Comparison of ENCODE assay signal across 20 mouse cellular contexts in the genomic region with DNA sequence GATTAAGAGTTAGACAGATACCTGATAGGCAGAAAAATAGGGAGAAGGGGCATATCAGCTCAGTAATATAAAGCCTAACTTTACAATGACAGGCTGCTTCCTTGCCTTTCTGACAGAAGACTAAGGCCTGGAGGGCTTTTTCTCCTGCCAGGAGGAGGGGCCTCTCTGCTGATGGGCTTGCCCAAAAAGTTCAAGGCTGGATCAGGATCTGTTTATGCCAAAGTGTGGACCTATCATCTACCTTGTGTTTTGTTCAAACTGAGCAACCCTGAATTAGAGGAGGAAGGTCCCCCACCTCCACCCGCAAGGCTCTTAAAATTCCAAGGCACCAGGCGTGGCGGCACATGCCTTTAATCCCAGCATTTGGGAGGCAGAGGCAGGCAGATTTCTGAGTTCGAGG.
"Had no signal": no experiment of that assay in that cellular context is flagged by ENCODE, and none has a peak within 500 bp of the region (broad histone marks: within the 10 kb centered on the region; RNA-seq: fewer than 3 reads in every experiment).

No protein-coding gene starts in this region.

- H3K4me2 ChIP-seq: lung, embryonic 15.5 days; midbrain, embryonic 11.5 days; midbrain, embryonic 13.5 days; midbrain, embryonic 15.5 days; neural tube, embryonic 13.5 days; neural tube, embryonic 15.5 days had no signal

- H3K4me3 ChIP-seq: lung, embryonic 15.5 days; megakaryocyte, embryonic 14.5 days; midbrain, embryonic 13.5 days; midbrain, embryonic 15.5 days; neural tube, embryonic 13.5 days; neural tube, embryonic 15.5 days had no signal

- H3K36me3 ChIP-seq: lung, embryonic 15.5 days; midbrain, embryonic 13.5 days; midbrain, embryonic 15.5 days; neural tube, embryonic 13.5 days; neural tube, embryonic 15.5 days had no signal

- H3K4me1 ChIP-seq: neural tube, embryonic 15.5 days had no signal

- ATAC-seq: lung, postnatal 0 days; midbrain, embryonic 13.5 days; midbrain, embryonic 15.5 days had no signal

- H3K27ac ChIP-seq: lung, embryonic 15.5 days; macrophage; midbrain, embryonic 13.5 days; midbrain, embryonic 15.5 days; neural tube, embryonic 13.5 days; neural tube, embryonic 15.5 days had no signal

- DNase-seq: lung, adult 2 months; lung, postnatal 14 days; lung, postnatal 36 days; retina, postnatal 1 day; right cerebral cortex, adult 18-20 months; right cerebral cortex, postnatal 25 days; right cerebral cortex, postnatal 4 days; spleen, adult 18-20 months; thymus, adult 18-20 months; thymus, postnatal 14 days; thymus, postnatal 36 days had no signal

- H3K27me3 ChIP-seq: lung, embryonic 15.5 days; midbrain, embryonic 13.5 days; midbrain, embryonic 15.5 days; neural tube, embryonic 13.5 days; neural tube, embryonic 15.5 days had no signal

- H3K9ac ChIP-seq: lung, embryonic 15.5 days; midbrain, embryonic 13.5 days; midbrain, embryonic 15.5 days; neural tube, embryonic 13.5 days; neural tube, embryonic 15.5 days had no signal

- H3K9me3 ChIP-seq: lung, embryonic 15.5 days; midbrain, embryonic 15.5 days; neural tube, embryonic 13.5 days; neural tube, embryonic 15.5 days had no signal
